In the genomic region with DNA sequence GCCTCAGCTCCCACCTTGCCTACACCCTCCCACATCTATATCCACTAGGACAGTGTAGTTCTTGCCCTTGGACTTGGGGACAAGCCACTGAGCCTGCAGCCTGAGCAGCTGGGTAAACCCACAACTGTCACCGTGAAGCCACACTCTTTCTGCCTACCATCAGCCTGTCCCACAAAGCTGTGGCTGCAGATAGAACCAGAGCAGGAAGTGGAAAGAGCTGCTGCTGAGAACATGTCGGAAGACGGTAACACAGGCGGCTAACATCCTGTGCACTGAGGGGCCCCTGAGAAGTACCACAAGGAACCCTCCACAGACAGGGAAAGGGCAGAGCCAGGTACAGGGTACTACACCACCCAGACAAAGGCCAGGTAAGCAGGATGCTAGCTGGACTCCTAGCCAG, we compare ENCODE assay signal across 14 mouse cellular contexts. TPM values are rescaled to one million over a fixed set of nuclear protein-coding genes. Genes with fewer than 3 reads are reported as not detected.
DNase-seq lines count a peak whose midpoint lies in the region; ATAC-seq and TF ChIP-seq lines count a peak whose summit lies in the region.
"Had no signal": no experiment of that assay in that cellular context is flagged by ENCODE, and none has a peak within 500 bp of the region (broad histone marks: within the 10 kb centered on the region; RNA-seq: fewer than 3 reads in every experiment).

No protein-coding gene starts in this region.

- intact Hi-C loops in heart, postnatal 25 days (cut with DNase I), result no loop called here

- H3K27me3 ChIP-seq in heart, embryonic 15.5 days, result no peaks in the 10 kb centered on the region
- no peaks in the 10 kb centered on the region for H3K27me3 ChIP-seq in liver, postnatal 0 days (ENCODE audit: insufficient read depth, low read length)
- H3K27me3 ChIP-seq in lung, postnatal 0 days (replicated peaks; ENCODE audit: insufficient read depth, low read length), result no peaks in the 10 kb centered on the region

- no peak for ATAC-seq in heart, embryonic 15.5 days (replicated peaks; ENCODE audit: insufficient number of reproducible peaks, insufficient read depth, low FRiP score, low read depth)
- ATAC-seq in liver, postnatal 0 days, result peak; percentile 17; the same call in 1 of the 2 replicates
- ATAC-seq in lung, postnatal 0 days, result no peak

- no peak for DNase-seq in heart, postnatal 25 days (ENCODE audit: low spot score)
- DNase-seq in T-cell, adult 2 months (ENCODE audit: low spot score), result peak; percentile 80
- no peak for DNase-seq in liver, postnatal 0 days
- peak; percentile 74 to 78 for DNase-seq in thymus, postnatal 10 days (ENCODE audit: low spot score in 2 of 2)
- DNase-seq in kidney, postnatal 36 days, result no peak
- DNase-seq in lung, postnatal 0 days (ENCODE audit: low spot score), result no peak
- DNase-seq in lung, postnatal 36 days, result no peak
- DNase-seq: cerebellum, adult 18-20 months; lung, postnatal 10 days had no signal

- peaks cover 92% of the 10 kb centered on the region for H3K36me3 ChIP-seq in heart, embryonic 15.5 days
- peaks cover 97% of the 10 kb centered on the region for H3K36me3 ChIP-seq in liver, postnatal 0 days (replicated peaks; ENCODE audit: insufficient read depth, low read length)
- peaks cover 69% of the 10 kb centered on the region for H3K36me3 ChIP-seq in lung, postnatal 0 days (ENCODE audit: insufficient read depth, low read length)

- peak overlapping the region; percentile 28; the same call in 1 of the 2 replicates for H3K27ac ChIP-seq in heart, embryonic 15.5 days
- no peak overlapping the region for H3K27ac ChIP-seq in liver, postnatal 0 days (ENCODE audit: low read depth)
- H3K27ac ChIP-seq in lung, postnatal 0 days (ENCODE audit: low read length), result no peak overlapping the region

- no peak overlapping the region for H3K4me2 ChIP-seq in heart, embryonic 15.5 days
- no peak overlapping the region for H3K4me2 ChIP-seq in liver, postnatal 0 days (ENCODE audit: low read depth, low read length)
- H3K4me2 ChIP-seq in lung, postnatal 0 days (replicated peaks; ENCODE audit: low read depth, low read length), result no peak overlapping the region

- TF ChIP-seq EP300 in liver, postnatal 0 days (IDR thresholded peaks at IDR 0.05; ENCODE audit: low read depth), result no peak
- TF ChIP-seq EP300 in lung, postnatal 0 days (IDR thresholded peaks at IDR 0.05), result no peak

- H3K9ac ChIP-seq in heart, embryonic 15.5 days, result no peak overlapping the region
- no peak overlapping the region for H3K9ac ChIP-seq in liver, postnatal 0 days (replicated peaks)
- no peak overlapping the region for H3K9ac ChIP-seq in lung, postnatal 0 days (replicated peaks; ENCODE audit: low read depth)

- 76% methylated on average over 4 of the region's 4 CpGs for WGBS in heart, embryonic 15.5 days
- 34% methylated on average over 4 of the region's 4 CpGs for WGBS in liver, postnatal 0 days (ENCODE audit: insufficient replicate concordance)
- 67% methylated on average over 4 of the region's 4 CpGs for WGBS in lung, postnatal 0 days

- peaks cover 17% of the 10 kb centered on the region for H3K4me1 ChIP-seq in heart, embryonic 15.5 days (replicated peaks)
- H3K4me1 ChIP-seq in liver, postnatal 0 days (ENCODE audit: insufficient read depth), result peaks cover 40% of the 10 kb centered on the region
- peaks cover 4% of the 10 kb centered on the region for H3K4me1 ChIP-seq in lung, postnatal 0 days (ENCODE audit: insufficient read depth, low read depth, low read length)

- H3K9me3 ChIP-seq in heart, embryonic 15.5 days (replicated peaks), result no peaks in the 10 kb centered on the region
- H3K9me3 ChIP-seq in liver, postnatal 0 days (ENCODE audit: low read length), result no peaks in the 10 kb centered on the region
- H3K9me3 ChIP-seq in lung, postnatal 0 days (ENCODE audit: low read length), result no peaks in the 10 kb centered on the region

- no peak for TF ChIP-seq CTCF in liver, postnatal 0 days (IDR thresholded peaks at IDR 0.05; ENCODE audit: low read depth)
- TF ChIP-seq CTCF in lung, postnatal 0 days (IDR thresholded peaks at IDR 0.05), result no peak

- no peak overlapping the region for H3K4me3 ChIP-seq in heart, embryonic 15.5 days
- no peak overlapping the region for H3K4me3 ChIP-seq in liver, postnatal 0 days (ENCODE audit: low read depth, low read length)
- H3K4me3 ChIP-seq in lung, postnatal 0 days (ENCODE audit: low read depth, low read length), result no peak overlapping the region

RNA-seq across cellular contexts. Expression of a gene that starts 1.3 kb away (rescaled TPM):
- polyA plus RNA-seq in heart, embryonic 15.5 days (2015; fragmentation: Nextera tagmentation; extraction: Ambion mirVana), result 1.2 TPM in 1 of 2 replicates, not detected in the other
- 1 to 10 TPM; 3.0 to 4.1 TPM for total RNA-seq in heart, postnatal 25 days (2021)
- not detected in 2 replicates for polyA plus RNA-seq in liver, postnatal 0 days (2015; fragmentation: Nextera tagmentation; extraction: Ambion mirVana)
- polyA plus RNA-seq in lung, postnatal 0 days (2015; fragmentation: Nextera tagmentation; extraction: Ambion mirVana), result 0.80 TPM in 1 of 2 replicates, not detected in the other
- polyA plus RNA-seq: C2C12; large intestine, adult 2 months had no signal

RNA-seq across cellular contexts. Expression of a gene that starts 6.7 kb away (rescaled TPM):
- polyA plus RNA-seq in heart, embryonic 15.5 days (2015; fragmentation: Nextera tagmentation; extraction: Ambion mirVana), result 389 and 487 TPM in 2 replicates
- total RNA-seq in heart, postnatal 25 days (2021), result 100 to 1,000 TPM; 692 to 727 TPM
- polyA plus RNA-seq in liver, postnatal 0 days (2015; fragmentation: Nextera tagmentation; extraction: Ambion mirVana), result 311 and 324 TPM in 2 replicates
- polyA plus RNA-seq in lung, postnatal 0 days (2015; fragmentation: Nextera tagmentation; extraction: Ambion mirVana), result 469 and 481 TPM in 2 replicates

RNA-seq across cellular contexts. Expression of a gene that starts 7.6 kb away (rescaled TPM):
- 4.7 and 5.5 TPM in 2 replicates for polyA plus RNA-seq in heart, embryonic 15.5 days (2015; fragmentation: Nextera tagmentation; extraction: Ambion mirVana)
- total RNA-seq in heart, postnatal 25 days (2021), result 1 to 10 TPM; 1.8 to 2.0 TPM
- 2.1 and 2.2 TPM in 2 replicates for polyA plus RNA-seq in liver, postnatal 0 days (2015; fragmentation: Nextera tagmentation; extraction: Ambion mirVana)
- 15.0 and 15.5 TPM in 2 replicates for polyA plus RNA-seq in lung, postnatal 0 days (2015; fragmentation: Nextera tagmentation; extraction: Ambion mirVana)

RNA-seq across cellular contexts. Expression of a gene that starts 53.5 kb away (rescaled TPM):
- 0.48 and 1.7 TPM in 2 replicates for polyA plus RNA-seq in heart, embryonic 15.5 days (2015; fragmentation: Nextera tagmentation; extraction: Ambion mirVana)
- total RNA-seq in heart, postnatal 25 days (2021), result not detected
- not detected in 2 replicates for polyA plus RNA-seq in liver, postnatal 0 days (2015; fragmentation: Nextera tagmentation; extraction: Ambion mirVana)
- polyA plus RNA-seq in lung, postnatal 0 days (2015; fragmentation: Nextera tagmentation; extraction: Ambion mirVana), result 0.47 and 1.1 TPM in 2 replicates
- total RNA-seq: adrenal gland, postnatal 4 days; left cerebral cortex, postnatal 36 days had no signal

Comparison
In these comparisons a context has a peak if more than half of its experiments do, and no peak if none do; other contexts are left out.
1. DNase-seq: peak in T-cell, adult 2 months (single experiment) and thymus, postnatal 10 days (2 of 2); none in heart, postnatal 25 days (single experiment), liver, postnatal 0 days (single experiment), kidney, postnatal 36 days (0 of 2), lung, postnatal 0 days (single experiment) and lung, postnatal 36 days (single experiment).